ENCODE assay signal across 8 mouse cellular contexts in genomic region chr2:157424904-157425642, GRCm38 (mm10). TPM values are rescaled to one million over a fixed set of nuclear protein-coding genes. Genes with fewer than 3 reads are reported as not detected.
DNase-seq lines count a peak whose midpoint lies in the region; ATAC-seq and TF ChIP-seq lines count a peak whose summit lies in the region.

No protein-coding gene starts in this region.

- peak overlapping the region; percentile 92 for H3K4me2 ChIP-seq in heart, embryonic 15.5 days
- H3K4me2 ChIP-seq in kidney, embryonic 15.5 days = peak overlapping the region; percentile 87
- H3K4me2 ChIP-seq in midbrain, postnatal 0 days (ENCODE audit: low read depth, low read length, poor library complexity, severe bottlenecking) = peak overlapping the region; percentile 96

- peak overlapping the region; percentile 85 for H3K4me3 ChIP-seq in heart, embryonic 15.5 days
- H3K4me3 ChIP-seq in forebrain, embryonic 10.5 days = peak overlapping the region; percentile 88
- peak overlapping the region; percentile 88 for H3K4me3 ChIP-seq in kidney, embryonic 15.5 days (replicated peaks)
- H3K4me3 ChIP-seq in midbrain, postnatal 0 days (ENCODE audit: low read depth, low read length) = peak overlapping the region; percentile 86

- TF ChIP-seq CTCF in midbrain, postnatal 0 days (IDR thresholded peaks at IDR 0.05) = no peak

- DNase-seq in heart, adult 18-20 months = no peak
- no peak for DNase-seq in forebrain, embryonic 10.5 days (ENCODE audit: extremely low spot score, low spot score)
- no peak for DNase-seq in midbrain, postnatal 0 days (ENCODE audit: low spot score)
- DNase-seq in c-Kit-positive CD71-positive TER-119-positive erythroid progenitor cells, embryonic 14.5 days (ENCODE audit: low spot score) = no peak
- DNase-seq in thymus, postnatal 0 days (ENCODE audit: low spot score) = no peak
- DNase-seq in adrenal gland, postnatal 10 days = no peak

- 67% methylated on average over 16 of the region's 16 CpGs for WGBS in heart, embryonic 15.5 days
- WGBS in forebrain, embryonic 10.5 days = 70% methylated on average over 16 of the region's 16 CpGs
- WGBS in kidney, embryonic 15.5 days = 49% methylated on average over 16 of the region's 16 CpGs
- 65% methylated on average over 16 of the region's 16 CpGs for WGBS in midbrain, postnatal 0 days

- ATAC-seq in heart, embryonic 15.5 days (replicated peaks; ENCODE audit: insufficient number of reproducible peaks, insufficient read depth, low FRiP score, low read depth) = no peak
- no peak for ATAC-seq in kidney, embryonic 15.5 days (replicated peaks; ENCODE audit: low FRiP score)
- ATAC-seq in midbrain, postnatal 0 days (ENCODE audit: low FRiP score) = peak; percentile 8; the same call in 1 of the 2 replicates

- no peaks in the 10 kb centered on the region for H3K36me3 ChIP-seq in heart, embryonic 15.5 days
- H3K36me3 ChIP-seq in forebrain, embryonic 10.5 days (replicated peaks) = peaks cover 38% of the 10 kb centered on the region
- H3K36me3 ChIP-seq in kidney, embryonic 15.5 days = peaks cover 13% of the 10 kb centered on the region; the same call in 1 of the 2 replicates
- H3K36me3 ChIP-seq in midbrain, postnatal 0 days (ENCODE audit: insufficient read depth, low read length) = peaks cover 10% of the 10 kb centered on the region; the same call in 1 of the 2 replicates

- peaks cover 52% of the 10 kb centered on the region for H3K4me1 ChIP-seq in heart, embryonic 15.5 days (replicated peaks)
- H3K4me1 ChIP-seq in forebrain, embryonic 10.5 days = peaks cover 86% of the 10 kb centered on the region
- peaks cover 70% of the 10 kb centered on the region for H3K4me1 ChIP-seq in kidney, embryonic 15.5 days
- H3K4me1 ChIP-seq in midbrain, postnatal 0 days (ENCODE audit: insufficient read depth, low read length) = peaks cover 35% of the 10 kb centered on the region

- no peaks in the 10 kb centered on the region for H3K9me3 ChIP-seq in heart, embryonic 15.5 days (replicated peaks)
- no peaks in the 10 kb centered on the region for H3K9me3 ChIP-seq in forebrain, embryonic 10.5 days
- no peaks in the 10 kb centered on the region for H3K9me3 ChIP-seq in kidney, embryonic 15.5 days (replicated peaks)
- H3K9me3 ChIP-seq in midbrain, postnatal 0 days (ENCODE audit: low read length) = no peaks in the 10 kb centered on the region

- peak overlapping the region; percentile 89 for H3K9ac ChIP-seq in heart, embryonic 15.5 days
- H3K9ac ChIP-seq in kidney, embryonic 15.5 days = peak overlapping the region; percentile 99
- H3K9ac ChIP-seq in midbrain, postnatal 0 days (replicated peaks; ENCODE audit: low read length, poor library complexity, severe bottlenecking) = peak overlapping the region; percentile 100

- H3K27ac ChIP-seq in heart, embryonic 15.5 days = peak overlapping the region; percentile 77; the same call in 1 of the 2 replicates
- H3K27ac ChIP-seq in forebrain, embryonic 10.5 days = peak overlapping the region; percentile 99
- peak overlapping the region; percentile 94 for H3K27ac ChIP-seq in kidney, embryonic 15.5 days
- H3K27ac ChIP-seq in midbrain, postnatal 0 days (ENCODE audit: low read depth, low read length) = peak overlapping the region; percentile 94

- no peaks in the 10 kb centered on the region for H3K27me3 ChIP-seq in heart, embryonic 15.5 days
- peaks cover 9% of the 10 kb centered on the region for H3K27me3 ChIP-seq in forebrain, embryonic 10.5 days (ENCODE audit: poor library complexity, severe bottlenecking)
- no peaks in the 10 kb centered on the region for H3K27me3 ChIP-seq in kidney, embryonic 15.5 days
- no peaks in the 10 kb centered on the region for H3K27me3 ChIP-seq in midbrain, postnatal 0 days (ENCODE audit: insufficient read depth, low read length)

RNA-seq across cellular contexts. Expression of gene Src, which starts 6.8 kb away (rescaled TPM):
- polyA plus RNA-seq in heart, embryonic 15.5 days (2015; fragmentation: Nextera tagmentation; extraction: Ambion mirVana) = 5.6 and 9.6 TPM in 2 replicates
- 1 to 10 TPM; 4.2 to 4.8 TPM for total RNA-seq in heart, adult 18-20 months (2021)
- polyA plus RNA-seq in forebrain, embryonic 10.5 days (2016; fragmentation: Nextera tagmentation; extraction: Ambion mirVana) = 19.2 and 19.6 TPM in 2 replicates
- 17.6 and 18.2 TPM in 2 replicates for polyA plus RNA-seq in kidney, embryonic 15.5 days (2015; fragmentation: Nextera tagmentation; extraction: Ambion mirVana)
- 129 and 137 TPM in 2 replicates for total RNA-seq in midbrain, postnatal 0 days (2014; rRNA removed)
- polyA plus RNA-seq in midbrain, postnatal 0 days (2015; fragmentation: Nextera tagmentation; extraction: Ambion mirVana) = 26.1 and 26.6 TPM in 2 replicates
- polyA plus RNA-seq in thymus, postnatal 0 days (2015; fragmentation: Nextera tagmentation; extraction: Ambion mirVana) = 5.3 and 5.9 TPM in 2 replicates
- total RNA-seq in adrenal gland, postnatal 10 days (2021) = 10 to 100 TPM; 18.9 to 21.8 TPM

RNA-seq across cellular contexts. Expression of gene Manbal, which starts 57.7 kb away (rescaled TPM):
- polyA plus RNA-seq in heart, embryonic 15.5 days (2015; fragmentation: Nextera tagmentation; extraction: Ambion mirVana) = 49.7 and 62.0 TPM in 2 replicates
- 10 to 100 TPM; 19.4 to 21.1 TPM for total RNA-seq in heart, adult 18-20 months (2021)
- polyA plus RNA-seq in forebrain, embryonic 10.5 days (2016; fragmentation: Nextera tagmentation; extraction: Ambion mirVana) = 64.4 and 68.1 TPM in 2 replicates
- 71.7 and 81.2 TPM in 2 replicates for polyA plus RNA-seq in kidney, embryonic 15.5 days (2015; fragmentation: Nextera tagmentation; extraction: Ambion mirVana)
- total RNA-seq in midbrain, postnatal 0 days (2014; rRNA removed) = 70.8 and 70.9 TPM in 2 replicates
- polyA plus RNA-seq in midbrain, postnatal 0 days (2015; fragmentation: Nextera tagmentation; extraction: Ambion mirVana) = 129 and 132 TPM in 2 replicates
- polyA plus RNA-seq in thymus, postnatal 0 days (2015; fragmentation: Nextera tagmentation; extraction: Ambion mirVana) = 63.8 and 73.4 TPM in 2 replicates
- total RNA-seq in adrenal gland, postnatal 10 days (2021) = 10 to 100 TPM; 34.8 to 35.7 TPM
